Mouse (Mus musculus): ENCODE measurements around the gene Ddx39. TPM values are rescaled to one million over a fixed set of nuclear protein-coding genes. Genes with fewer than 3 reads are reported as not detected.

Gene Ddx39
- polyA plus RNA-seq, 1 experiment = 39.2 TPM

DNA sequence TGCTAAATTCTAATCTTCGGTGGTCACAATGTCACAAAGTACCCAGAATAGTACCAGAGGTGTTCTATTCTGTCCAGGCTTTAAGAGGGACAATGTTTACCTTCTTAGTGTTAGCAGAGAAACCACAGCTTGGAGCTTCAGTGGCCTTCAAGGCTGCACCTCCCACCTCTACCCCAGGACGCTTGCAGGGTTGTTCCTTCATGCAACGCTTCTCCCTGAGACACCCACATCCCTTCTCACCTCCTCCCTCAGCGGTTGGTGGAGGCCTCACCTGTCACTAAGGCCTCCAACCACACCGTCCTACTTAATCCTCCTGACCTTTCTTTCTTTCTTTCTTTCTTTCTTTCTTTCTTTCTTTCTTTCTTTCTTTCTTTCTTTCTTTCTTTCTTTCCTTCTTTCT, 43.3 kb downstream of the Ddx39 start:
- Histone ChIP-seq H3K4me1 (ENCODE audit: control insufficient read depth, insufficient read depth, insufficient read length, low read length) (no peaks in the 10 kb centered on the region), H3K27ac (ENCODE audit: insufficient read depth, low read depth, low read length) (no peak overlapping the region), H3K27me3 (ENCODE audit: control insufficient read depth, insufficient read depth, low read length) (no peaks in the 10 kb centered on the region), H3K36me3 (ENCODE audit: control insufficient read depth, insufficient read depth, low read length) (no peaks in the 10 kb centered on the region), H3K4me3 (ENCODE audit: low read depth, low read length) (no peak overlapping the region)
- 74% methylated on average over 5 of the region's 5 CpGs for WGBS
- TF ChIP-seq POLR2A (IDR thresholded peaks at IDR 0.05; ENCODE audit: low read depth, low read length) = no peak

DNA sequence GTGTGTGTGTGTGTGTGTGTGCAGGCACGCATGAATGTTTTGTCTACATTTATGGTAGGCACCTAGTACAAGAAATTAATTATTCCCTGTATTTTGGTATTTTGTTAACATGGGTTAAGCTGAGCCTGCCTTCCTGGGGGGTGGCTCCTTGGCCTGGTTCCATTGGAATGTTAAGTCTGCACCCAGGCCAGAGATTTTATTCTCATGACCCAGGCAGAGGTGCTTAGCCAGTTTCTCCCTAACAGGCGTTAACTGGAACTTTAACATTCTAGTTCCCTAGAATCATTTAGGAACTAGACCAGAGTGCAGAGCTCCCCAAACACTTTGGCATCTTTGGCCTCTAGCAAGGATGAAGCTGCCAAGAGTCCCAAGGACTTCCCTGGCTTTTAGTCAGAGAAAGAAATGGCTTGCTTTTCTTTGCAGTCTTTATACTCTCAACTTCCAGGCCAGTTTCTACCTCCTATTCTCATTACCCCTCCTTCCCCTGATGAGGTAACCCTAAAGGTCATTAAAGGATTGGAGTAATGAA, 44.3 kb downstream of the Ddx39 start:
- WGBS = 77% methylated on average over 2 of the region's 2 CpGs
- Histone ChIP-seq H3K4me1 (ENCODE audit: control insufficient read depth, insufficient read depth, insufficient read length, low read length) (no peaks in the 10 kb centered on the region), H3K27ac (ENCODE audit: insufficient read depth, low read depth, low read length) (no peak overlapping the region), H3K27me3 (ENCODE audit: control insufficient read depth, insufficient read depth, low read length) (no peaks in the 10 kb centered on the region), H3K36me3 (ENCODE audit: control insufficient read depth, insufficient read depth, low read length) (no peaks in the 10 kb centered on the region), H3K4me3 (ENCODE audit: low read depth, low read length) (no peak overlapping the region)
- TF ChIP-seq CTCF (IDR thresholded peaks at IDR 0.05; ENCODE audit: extremely low read depth, insufficient read length, insufficient replicate concordance, low read depth, low read length) (no peak), POLR2A (IDR thresholded peaks at IDR 0.05; ENCODE audit: low read depth, low read length) (no peak)

DNA sequence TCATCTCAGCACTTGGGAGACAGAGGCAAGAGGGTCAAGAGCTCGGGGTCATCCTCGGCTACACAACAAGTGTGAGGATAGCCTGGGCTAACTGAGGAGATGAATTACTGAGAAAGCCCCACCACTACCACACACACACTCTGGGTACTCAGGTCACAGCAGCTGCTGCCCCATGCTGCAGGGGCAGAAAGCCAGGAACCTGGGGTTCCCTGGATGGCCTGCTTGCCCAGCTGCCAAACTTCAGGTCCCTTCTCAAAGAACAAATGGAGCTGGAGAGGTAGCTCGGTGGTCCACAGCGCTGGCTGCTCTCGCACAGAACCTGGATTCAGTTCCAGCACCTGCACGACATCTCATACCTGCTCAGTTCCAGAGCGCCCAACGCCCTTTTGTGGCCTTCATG, 49.1 kb downstream of the Ddx39 start:
- Histone ChIP-seq H3K27me3 (ENCODE audit: control insufficient read depth, insufficient read depth, low read length) (no peaks in the 10 kb centered on the region), H3K27ac (ENCODE audit: insufficient read depth, low read depth, low read length) (no peak overlapping the region), H3K4me3 (ENCODE audit: low read depth, low read length) (no peak overlapping the region), H3K36me3 (ENCODE audit: control insufficient read depth, insufficient read depth, low read length) (no peaks in the 10 kb centered on the region), H3K4me1 (ENCODE audit: control insufficient read depth, insufficient read depth, insufficient read length, low read length) (peaks cover 10% of the 10 kb centered on the region)
- TF ChIP-seq CTCF (IDR thresholded peaks at IDR 0.05; ENCODE audit: extremely low read depth, insufficient read length, insufficient replicate concordance, low read depth, low read length) (no peak), POLR2A (IDR thresholded peaks at IDR 0.05; ENCODE audit: low read depth, low read length) (no peak)
- 97% methylated on average over 8 of the region's 8 CpGs for WGBS

DNA sequence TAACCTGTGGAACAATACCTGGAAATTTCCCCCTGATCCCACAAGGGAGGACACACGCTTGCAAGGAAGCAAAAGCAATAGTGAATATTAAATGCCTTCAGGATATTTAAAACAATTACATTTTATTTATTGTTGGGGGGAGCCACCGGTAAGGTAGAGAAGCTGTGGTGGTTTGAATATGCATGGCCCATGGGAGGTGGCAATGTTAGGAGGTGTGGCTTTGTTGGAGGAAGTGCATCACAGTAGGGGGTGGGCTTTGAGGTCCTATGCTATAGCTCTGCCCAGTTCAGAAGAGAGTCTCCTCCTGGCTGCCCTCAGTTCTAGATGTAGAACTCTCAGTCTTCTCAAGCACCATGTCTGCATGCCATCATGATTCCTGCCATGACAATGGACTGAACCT, 49.7 kb downstream of the Ddx39 start:
- H3K36me3 ChIP-seq (ENCODE audit: control insufficient read depth, insufficient read depth, low read length) = no peaks in the 10 kb centered on the region
- H3K4me1 ChIP-seq (ENCODE audit: control insufficient read depth, insufficient read depth, insufficient read length, low read length) = peaks cover 14% of the 10 kb centered on the region
- TF ChIP-seq CTCF (IDR thresholded peaks at IDR 0.05; ENCODE audit: extremely low read depth, insufficient read length, insufficient replicate concordance, low read depth, low read length) (no peak), POLR2A (IDR thresholded peaks at IDR 0.05; ENCODE audit: low read depth, low read length) (no peak)
- WGBS = 91% methylated on average over 2 of the region's 2 CpGs
- no peak overlapping the region for H3K4me3 ChIP-seq (ENCODE audit: low read depth, low read length)
- no peak overlapping the region for H3K27ac ChIP-seq (ENCODE audit: insufficient read depth, low read depth, low read length)
- H3K27me3 ChIP-seq (ENCODE audit: control insufficient read depth, insufficient read depth, low read length) = no peaks in the 10 kb centered on the region

DNA sequence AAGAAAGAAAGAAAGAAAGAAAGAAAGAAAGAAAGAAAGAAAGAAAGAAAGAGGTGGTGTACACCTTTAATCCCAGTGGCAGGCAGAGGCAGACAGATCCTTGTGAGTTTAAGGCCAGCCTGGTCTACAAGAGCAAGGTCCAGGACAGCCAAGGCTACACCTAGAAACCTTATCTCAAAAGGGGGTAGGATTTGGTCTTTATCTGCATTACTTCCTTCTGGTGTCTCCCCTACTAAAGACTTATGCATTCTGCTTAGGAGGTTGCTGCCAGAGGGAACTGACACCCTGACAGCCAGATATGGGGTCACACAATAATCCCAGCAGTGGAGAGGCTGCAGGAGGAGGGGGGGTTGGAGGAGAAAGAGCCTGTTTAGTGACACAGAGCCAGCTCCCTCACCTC, 50.7 kb downstream of the Ddx39 start:
- Histone ChIP-seq H3K27me3 (ENCODE audit: control insufficient read depth, insufficient read depth, low read length) (no peaks in the 10 kb centered on the region), H3K4me3 (ENCODE audit: low read depth, low read length) (no peak overlapping the region), H3K36me3 (ENCODE audit: control insufficient read depth, insufficient read depth, low read length) (no peaks in the 10 kb centered on the region), H3K27ac (ENCODE audit: insufficient read depth, low read depth, low read length) (no peak overlapping the region), H3K4me1 (ENCODE audit: control insufficient read depth, insufficient read depth, insufficient read length, low read length) (peaks cover 19% of the 10 kb centered on the region)
- TF ChIP-seq CTCF (IDR thresholded peaks at IDR 0.05; ENCODE audit: extremely low read depth, insufficient read length, insufficient replicate concordance, low read depth, low read length) (no peak), POLR2A (IDR thresholded peaks at IDR 0.05; ENCODE audit: low read depth, low read length) (no peak)

DNA sequence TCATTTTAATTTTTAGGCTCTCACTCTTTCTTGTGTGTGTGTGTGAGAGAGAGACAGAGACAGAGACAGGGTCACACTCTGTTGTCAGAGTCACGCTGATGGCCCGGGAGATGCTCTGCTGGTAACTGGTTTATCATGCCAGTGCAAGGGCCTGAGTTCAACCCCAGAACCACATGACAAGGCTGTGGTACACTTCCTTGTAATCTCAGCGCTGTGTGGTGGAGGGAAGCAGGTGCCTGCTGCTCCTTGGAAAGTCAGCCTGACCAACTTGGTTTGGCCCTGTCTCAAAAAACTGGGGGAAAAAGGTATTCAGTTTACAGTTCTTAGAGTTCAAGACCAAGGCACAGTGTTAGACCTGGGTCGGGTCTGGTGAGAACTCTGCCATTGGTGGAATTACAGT, 52.5 kb downstream of the Ddx39 start:
- H3K27ac ChIP-seq (ENCODE audit: insufficient read depth, low read depth, low read length) = 0 out of 2 replicates have a peak overlapping the region, but pooled peaks have one; percentile 3

DNA sequence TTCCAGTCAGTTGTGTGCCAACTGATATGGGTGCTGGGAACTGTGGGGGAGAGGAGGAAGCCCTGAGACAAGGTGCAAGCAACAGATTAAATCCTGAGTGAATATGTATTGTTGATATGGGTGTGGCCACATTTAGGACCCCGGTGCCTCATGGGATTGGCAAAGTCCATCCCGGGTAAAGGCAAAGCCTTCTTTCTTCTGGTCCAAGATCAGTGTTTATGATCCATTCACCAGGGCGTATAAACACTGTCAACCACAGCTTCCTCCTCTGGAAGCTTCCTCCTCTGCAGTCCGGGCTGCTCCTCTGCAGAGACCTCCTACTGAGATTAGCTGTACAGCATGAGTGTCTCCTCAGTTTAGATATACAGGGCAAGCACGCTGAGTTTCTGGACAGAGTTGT, 53.5 kb downstream of the Ddx39 start:
- peak overlapping the region; percentile 58 for H3K27ac ChIP-seq (ENCODE audit: insufficient read depth, low read depth, low read length)
- no peak overlapping the region for H3K4me3 ChIP-seq (ENCODE audit: low read depth, low read length)
- H3K4me1 ChIP-seq (ENCODE audit: control insufficient read depth, insufficient read depth, insufficient read length, low read length) = peaks cover 28% of the 10 kb centered on the region
- 2% methylated on average over 5 of the region's 5 CpGs for WGBS
- TF ChIP-seq CTCF (IDR thresholded peaks at IDR 0.05; ENCODE audit: extremely low read depth, insufficient read length, insufficient replicate concordance, low read depth, low read length) (no peak), POLR2A (IDR thresholded peaks at IDR 0.05; ENCODE audit: low read depth, low read length) (no peak)
- H3K36me3 ChIP-seq (ENCODE audit: control insufficient read depth, insufficient read depth, low read length) = no peaks in the 10 kb centered on the region
- H3K27me3 ChIP-seq (ENCODE audit: control insufficient read depth, insufficient read depth, low read length) = no peaks in the 10 kb centered on the region

More for the DNA sequence above, 52.5 kb downstream of the Ddx39 start:
- no peak overlapping the region for H3K4me3 ChIP-seq (ENCODE audit: low read depth, low read length)
- WGBS = 69% methylated on average over 4 of the region's 4 CpGs
- TF ChIP-seq CTCF (IDR thresholded peaks at IDR 0.05; ENCODE audit: extremely low read depth, insufficient read length, insufficient replicate concordance, low read depth, low read length) = no peak
- no peak for TF ChIP-seq POLR2A (IDR thresholded peaks at IDR 0.05; ENCODE audit: low read depth, low read length)
- H3K27me3 ChIP-seq (ENCODE audit: control insufficient read depth, insufficient read depth, low read length) = no peaks in the 10 kb centered on the region
- no peaks in the 10 kb centered on the region for H3K36me3 ChIP-seq (ENCODE audit: control insufficient read depth, insufficient read depth, low read length)
- peaks cover 21% of the 10 kb centered on the region for H3K4me1 ChIP-seq (ENCODE audit: control insufficient read depth, insufficient read depth, insufficient read length, low read length)

DNA sequence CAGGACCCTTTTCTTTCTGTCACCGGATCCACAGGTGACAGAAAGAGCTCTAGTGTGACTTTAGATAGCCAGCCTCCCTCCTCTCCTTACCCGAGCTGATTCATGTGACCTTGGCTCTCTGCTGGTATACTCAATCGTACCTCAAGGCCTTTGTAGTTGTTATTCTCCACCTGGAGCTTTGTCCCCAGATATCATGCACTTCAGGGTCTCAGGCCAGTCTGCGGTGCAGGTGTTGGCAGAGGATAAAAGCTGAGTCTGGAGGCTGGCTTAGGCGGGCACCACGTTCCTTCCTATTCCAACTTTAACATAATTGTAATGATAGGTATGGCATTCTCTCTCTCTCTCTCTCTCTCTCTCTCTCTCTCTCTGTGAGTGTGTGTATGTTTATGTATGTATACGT, 54.7 kb downstream of the Ddx39 start:
- no peak for TF ChIP-seq CTCF (IDR thresholded peaks at IDR 0.05; ENCODE audit: extremely low read depth, insufficient read length, insufficient replicate concordance, low read depth, low read length)
- TF ChIP-seq POLR2A (IDR thresholded peaks at IDR 0.05; ENCODE audit: low read depth, low read length) = no peak
- WGBS = 24% methylated on average over 7 of the region's 7 CpGs
- no peak overlapping the region for H3K27ac ChIP-seq (ENCODE audit: insufficient read depth, low read depth, low read length)
- H3K27me3 ChIP-seq (ENCODE audit: control insufficient read depth, insufficient read depth, low read length) = no peaks in the 10 kb centered on the region
- H3K36me3 ChIP-seq (ENCODE audit: control insufficient read depth, insufficient read depth, low read length) = no peaks in the 10 kb centered on the region
- no peak overlapping the region for H3K4me3 ChIP-seq (ENCODE audit: low read depth, low read length)
- peaks cover 30% of the 10 kb centered on the region for H3K4me1 ChIP-seq (ENCODE audit: control insufficient read depth, insufficient read depth, insufficient read length, low read length)
